Mouse (Mus musculus) macrophage (primary cell): Measurements from ENCODE around the gene Bola2. TPM values are rescaled to one million over a fixed set of nuclear protein-coding genes. Genes with fewer than 3 reads are reported as not detected.
"Not testable (repeated sequence)": the region's sequence is repeated elsewhere in the genome, so short reads cannot be mapped to it uniquely, and the experiment has no call there.

Experiments used
- H3K27ac ChIP-seq: fragments of 350-480 bp; formaldehyde crosslinking; 2 replicates; pipeline ENCODE4 v1.9.0; 2021
- H3K36me3 ChIP-seq: fragments of 350-480 bp; formaldehyde crosslinking; 2 replicates; pipeline ENCODE4 v1.9.0; 2021; ENCODE audit errors: inconsistent target
- H3K4me3 ChIP-seq: fragments of 350-480 bp; formaldehyde crosslinking; 2 replicates; pipeline ENCODE4 v1.9.0; 2021; ENCODE audit errors: inconsistent target
- H3K79me2 ChIP-seq: fragments of 350-480 bp; formaldehyde crosslinking; 2 replicates; pipeline ENCODE4 v1.9.0; 2021; ENCODE audit errors: inconsistent target
- WGBS: methylation state at CpG from one replicate; pipeline ENCODE4 v1.1.7; 2026; ENCODE audit warnings: inconsistent platforms; ENCODE audit not compliant: missing documents; 5-methylcytosine and 5-hydroxymethylcytosine counted together
- polyA plus RNA-seq: library from polyadenylated mRNA; stranded (reverse); fragments of 250-400 nt; gene quantifications from 3 replicates; pipeline ENCODE4 v1.2.4, GENCODE M21; 2018; ENCODE audit warnings: inconsistent platforms

The Bola2 gene
- polyA plus RNA-seq, 1 experiment from 2014 or later: 42.4 TPM

DNA sequence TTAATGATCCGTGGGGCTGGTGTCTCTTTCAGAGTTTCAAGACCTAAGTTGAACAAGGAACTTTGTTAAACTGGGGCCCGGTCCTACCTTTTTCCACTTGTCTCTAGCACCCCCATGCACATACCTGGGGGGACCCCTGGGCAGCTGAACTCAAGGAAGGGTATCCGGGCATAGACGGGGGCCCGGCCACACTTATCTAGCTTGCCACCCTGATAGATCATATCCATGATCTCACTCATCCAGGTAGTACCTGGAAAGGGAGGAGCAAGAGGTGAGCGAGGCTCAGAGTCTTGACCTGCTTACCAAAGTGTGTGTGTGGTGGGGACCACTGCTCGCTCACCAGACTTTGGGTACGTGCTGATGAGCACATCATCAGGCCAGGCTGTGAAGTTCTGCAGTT, 20.1 kb upstream of the Bola2 start:
- H3K36me3 ChIP-seq: peaks cover 16% of the 10 kb centered on the region; the same call in 1 of the 2 replicates
- no peaks in the 10 kb centered on the region for H3K79me2 ChIP-seq
- H3K4me3 ChIP-seq: no peak overlapping the region
- 94% methylated on average over 8 of the region's 8 CpGs for WGBS
- no peak overlapping the region for H3K27ac ChIP-seq

DNA sequence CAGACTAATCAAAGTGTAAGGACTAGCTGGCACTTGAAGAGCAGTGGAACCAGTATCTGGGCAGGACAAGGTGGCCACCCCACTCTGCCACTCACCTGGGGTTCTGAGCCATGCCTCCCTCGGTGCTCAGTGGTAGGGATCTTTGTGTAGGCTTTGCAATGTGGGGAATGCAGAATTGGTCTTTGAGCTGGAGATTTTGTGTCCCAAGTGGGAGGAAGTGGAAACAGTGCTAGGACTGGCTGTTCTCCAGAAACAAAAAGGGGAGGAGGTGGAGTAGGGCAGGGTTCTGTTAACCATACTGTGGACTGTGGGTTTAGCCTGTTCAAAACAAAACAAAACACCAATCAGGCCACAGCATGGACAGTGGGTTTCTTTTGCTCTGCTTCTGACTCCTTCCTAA, 19.0 kb upstream of the Bola2 start, which contains the start of gene Sult1a1:
Gene Sult1a1, minus strand, starts transcription at position 226 of the 400 bp plus-strand sequence.
- H3K27ac ChIP-seq: no peak within 1 kb of the TSS
- peaks cover 16% of the 10 kb centered on the region; the same call in 1 of the 2 replicates for H3K36me3 ChIP-seq

DNA sequence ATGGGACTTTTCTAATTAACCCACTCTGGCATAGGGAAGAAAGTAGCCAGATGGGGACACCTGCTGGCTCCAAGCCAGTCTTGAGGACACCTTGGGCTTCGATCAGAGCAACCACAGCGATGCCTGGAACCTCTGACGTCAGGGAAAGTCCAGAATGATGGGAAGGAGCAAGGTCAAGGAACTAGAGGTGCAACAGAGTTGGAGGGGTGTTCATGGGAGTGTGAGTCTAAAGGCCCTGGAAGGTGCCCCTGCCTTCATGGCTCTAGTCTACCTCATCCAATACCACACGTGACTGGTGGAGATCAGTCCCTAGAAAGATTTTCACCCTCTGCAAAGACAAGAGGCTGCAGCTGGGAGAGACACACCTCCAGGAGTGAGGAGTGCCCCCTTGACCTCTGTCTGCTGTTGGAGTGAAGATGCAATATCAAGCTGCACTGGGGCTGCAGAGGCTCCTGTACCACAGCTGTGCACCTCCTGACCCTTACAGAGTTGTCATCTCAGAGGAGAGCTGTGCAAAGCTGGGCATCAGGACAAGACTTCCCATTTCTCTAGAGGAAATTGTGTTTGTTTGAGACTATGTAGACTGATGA, 18.5 kb upstream of the Bola2 start:
- H3K36me3 ChIP-seq: peaks cover 13% of the 10 kb centered on the region; the same call in 1 of the 2 replicates
- H3K27ac ChIP-seq: no peak overlapping the region
- 29% methylated on average over 4 of the region's 4 CpGs for WGBS
- no peaks in the 10 kb centered on the region for H3K79me2 ChIP-seq
- no peak overlapping the region for H3K4me3 ChIP-seq

More for the DNA sequence above, 19.0 kb upstream of the Bola2 start, which contains the start of gene Sult1a1:
- no peaks in the 10 kb centered on the region for H3K79me2 ChIP-seq
- H3K4me3 ChIP-seq: no peak within 1 kb of the TSS
- WGBS: 50% methylated on average over 1 of the region's 1 CpGs

DNA sequence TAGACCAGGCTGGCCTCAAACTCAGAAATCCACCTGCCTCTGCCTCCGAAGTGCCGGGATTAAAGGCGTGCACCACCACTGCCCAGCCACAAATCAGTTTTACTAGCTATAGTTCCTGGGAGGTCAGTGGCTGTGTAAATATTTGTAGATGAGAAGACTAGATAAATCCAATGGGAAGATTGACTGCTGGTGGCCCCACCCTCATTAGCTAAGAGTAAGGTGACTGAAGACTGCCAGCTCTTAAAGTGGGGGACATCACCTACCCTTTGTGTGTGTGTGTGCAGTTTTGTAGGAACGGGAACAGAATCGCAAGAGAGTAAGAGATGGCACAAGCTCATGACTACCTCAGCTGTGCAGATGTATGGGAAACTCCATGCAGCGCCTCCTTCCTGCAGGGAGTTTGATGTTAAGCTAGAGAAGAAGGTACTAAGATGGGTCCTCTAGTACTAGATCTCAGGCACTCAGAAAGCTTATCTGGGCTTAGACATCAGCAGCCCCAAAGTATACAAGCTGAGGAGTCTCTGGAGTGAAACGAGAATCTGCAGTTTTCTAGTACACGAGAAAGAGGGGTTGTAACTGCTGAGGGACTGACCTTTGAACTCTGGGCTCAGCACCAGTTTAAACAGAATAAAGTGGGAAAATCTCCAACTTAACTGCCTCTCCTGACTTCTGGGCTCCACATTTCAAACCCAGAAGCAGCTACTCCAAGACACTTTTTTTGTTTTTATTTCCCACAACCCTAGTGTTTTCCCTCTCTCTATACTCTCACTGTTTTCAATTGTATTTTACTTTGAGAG, 16.5 kb upstream of the Bola2 start:
- Histone ChIP-seq H3K27ac (no peak overlapping the region), H3K4me3 (no peak overlapping the region), H3K79me2 (no peaks in the 10 kb centered on the region), H3K36me3 (no peaks in the 10 kb centered on the region)
- 97% methylated on average over 8 of the region's 8 CpGs for WGBS

DNA sequence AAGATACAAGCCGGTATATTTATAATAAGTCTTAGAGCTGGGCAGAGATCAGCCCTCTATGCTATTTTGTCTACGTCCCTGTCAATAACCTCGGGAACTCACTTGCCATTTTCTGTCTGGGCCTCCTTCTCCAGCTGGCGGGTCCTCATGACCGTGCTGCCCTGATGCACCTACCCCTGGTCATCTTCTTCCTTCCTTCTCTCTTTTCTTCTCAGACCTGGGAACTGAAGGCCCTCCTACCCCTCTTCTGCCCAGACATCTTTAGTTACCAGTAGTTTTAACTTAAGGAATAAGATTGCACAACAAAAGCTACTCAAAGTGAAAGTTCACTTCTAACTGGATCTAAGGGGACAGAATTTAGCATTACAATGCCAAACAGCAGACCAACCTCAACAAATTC, 15.5 kb upstream of the Bola2 start:
- H3K4me3 ChIP-seq: no peak overlapping the region
- no peak overlapping the region for H3K27ac ChIP-seq
- H3K79me2 ChIP-seq: no peaks in the 10 kb centered on the region
- WGBS: 70% methylated on average over 5 of the region's 5 CpGs
- H3K36me3 ChIP-seq: no peaks in the 10 kb centered on the region

DNA sequence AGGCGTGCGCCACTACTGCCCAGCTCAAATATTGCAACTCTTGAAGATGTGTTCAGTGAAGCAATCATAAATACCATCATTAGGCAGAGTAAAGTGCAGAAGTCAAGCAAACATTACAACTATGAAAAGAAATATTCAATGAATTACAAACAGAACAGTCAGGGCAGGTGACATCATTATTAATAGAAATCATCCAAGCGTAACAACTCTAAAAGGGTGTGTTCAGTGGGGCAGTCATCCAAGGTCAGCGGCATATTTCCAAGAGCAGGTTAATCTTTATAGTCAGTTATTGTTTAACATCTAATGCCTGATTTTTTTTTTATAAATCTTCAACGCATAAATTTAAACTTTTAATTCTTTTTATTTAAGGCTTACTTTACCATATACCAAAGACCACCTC, 14.0 kb upstream of the Bola2 start:
- no peaks in the 10 kb centered on the region for H3K36me3 ChIP-seq
- H3K27ac ChIP-seq: no peak overlapping the region
- WGBS: 96% methylated on average over 5 of the region's 5 CpGs
- no peak overlapping the region for H3K4me3 ChIP-seq
- H3K79me2 ChIP-seq: no peaks in the 10 kb centered on the region

DNA sequence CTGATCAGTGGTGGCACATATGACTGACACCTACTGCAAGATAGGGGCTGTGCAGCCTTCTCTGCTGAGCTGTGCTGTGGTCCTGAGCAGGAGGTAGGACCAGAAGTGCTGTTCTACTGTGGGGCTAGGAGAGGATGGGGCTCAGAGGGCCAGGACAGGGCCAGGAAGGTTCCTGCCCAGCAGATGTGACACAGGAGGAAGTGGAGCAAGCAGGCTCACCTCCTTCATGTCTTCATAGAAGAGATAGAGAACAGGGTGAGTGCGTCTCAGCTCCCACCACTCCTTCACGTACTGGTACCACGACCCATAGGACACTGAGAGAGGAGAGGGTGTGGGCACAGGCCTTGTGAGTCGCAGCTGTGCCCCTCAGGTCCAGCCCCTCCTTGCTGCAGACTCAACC, 7.0 kb upstream of the Bola2 start:
- not testable (repeated sequence) for H3K27ac ChIP-seq, H3K4me3 ChIP-seq
- WGBS: 77% methylated on average over 3 of the region's 4 CpGs

DNA sequence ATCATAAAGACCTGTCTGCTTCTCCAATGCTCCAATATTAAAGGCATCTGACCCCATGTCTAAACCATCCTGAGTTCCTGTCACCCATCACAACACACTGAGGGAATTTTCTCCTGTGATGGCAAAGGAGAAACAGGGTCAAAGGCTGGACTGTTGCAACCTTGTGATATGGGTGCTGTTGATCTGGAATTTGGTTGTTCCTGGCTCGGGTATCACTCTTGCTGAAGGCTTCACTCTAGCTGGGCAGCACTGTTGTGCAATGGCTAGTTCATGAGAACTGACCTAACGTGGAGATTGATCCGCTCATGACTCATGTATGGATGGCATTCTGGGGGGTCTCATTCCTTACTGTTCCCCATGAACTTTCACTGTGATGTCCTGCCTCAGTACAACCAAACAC, 6.2 kb upstream of the Bola2 start:
- WGBS: 83% methylated on average over 3 of the region's 3 CpGs
- H3K27ac ChIP-seq: no peak overlapping the region
- peaks cover 9% of the 10 kb centered on the region; the same call in 1 of the 2 replicates for H3K79me2 ChIP-seq
- peaks cover 15% of the 10 kb centered on the region; the same call in 1 of the 2 replicates for H3K36me3 ChIP-seq
- no peak overlapping the region for H3K4me3 ChIP-seq

More for the DNA sequence above, 7.0 kb upstream of the Bola2 start:
- peaks cover 15% of the 10 kb centered on the region; the same call in 1 of the 2 replicates for H3K36me3 ChIP-seq
- H3K79me2 ChIP-seq: not testable (repeated sequence)

DNA sequence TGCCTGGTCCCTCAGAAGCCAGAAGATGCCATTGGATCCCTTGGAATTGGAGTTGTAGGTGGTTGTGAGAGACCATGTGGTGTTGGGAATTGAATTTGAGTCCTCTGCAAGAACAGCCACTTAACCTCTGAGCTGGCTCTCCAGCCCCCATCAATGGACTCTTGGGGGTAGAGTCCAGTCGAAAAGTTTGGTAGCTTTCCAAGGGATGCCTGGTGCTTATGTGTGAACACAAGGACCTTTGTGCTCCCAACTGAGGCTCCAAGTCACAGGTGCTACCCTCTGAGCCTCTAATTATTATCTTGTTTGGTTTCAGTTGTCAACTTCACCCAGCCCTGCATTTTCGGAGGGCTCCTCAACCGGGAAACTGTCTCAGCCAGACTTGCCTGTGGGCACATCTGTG, 4.5 kb upstream of the Bola2 start:
- peaks cover 20% of the 10 kb centered on the region for H3K79me2 ChIP-seq
- H3K36me3 ChIP-seq: peaks cover 15% of the 10 kb centered on the region; the same call in 1 of the 2 replicates
- no peak overlapping the region for H3K4me3 ChIP-seq
- no peak overlapping the region for H3K27ac ChIP-seq
- WGBS: 89% methylated on average over 3 of the region's 3 CpGs

DNA sequence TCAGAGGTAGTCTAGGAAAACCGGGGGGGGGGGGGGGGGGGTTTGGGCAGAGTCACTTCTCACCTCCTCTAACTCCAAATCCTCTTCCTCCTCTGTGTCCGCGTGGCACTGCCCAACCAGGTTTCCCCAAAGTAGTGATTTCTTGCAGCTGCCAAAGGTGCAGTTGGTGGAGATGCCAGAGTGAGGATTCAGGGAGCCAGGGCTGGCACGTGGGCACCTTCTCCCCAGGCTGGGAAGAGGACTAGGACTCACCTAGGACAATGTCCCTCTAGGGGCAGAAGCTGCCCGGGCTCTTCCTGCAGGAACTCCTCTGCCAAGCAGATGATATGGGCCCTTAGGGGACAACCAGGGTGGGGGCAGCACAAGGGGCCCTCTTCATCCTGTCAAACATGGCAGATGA, 3.5 kb upstream of the Bola2 start:
- Histone ChIP-seq H3K4me3 (no peak overlapping the region), H3K27ac (no peak overlapping the region), H3K36me3 (peaks cover 15% of the 10 kb centered on the region; the same call in 1 of the 2 replicates), H3K79me2 (peaks cover 29% of the 10 kb centered on the region)
- WGBS: 92% methylated on average over 5 of the region's 5 CpGs

DNA sequence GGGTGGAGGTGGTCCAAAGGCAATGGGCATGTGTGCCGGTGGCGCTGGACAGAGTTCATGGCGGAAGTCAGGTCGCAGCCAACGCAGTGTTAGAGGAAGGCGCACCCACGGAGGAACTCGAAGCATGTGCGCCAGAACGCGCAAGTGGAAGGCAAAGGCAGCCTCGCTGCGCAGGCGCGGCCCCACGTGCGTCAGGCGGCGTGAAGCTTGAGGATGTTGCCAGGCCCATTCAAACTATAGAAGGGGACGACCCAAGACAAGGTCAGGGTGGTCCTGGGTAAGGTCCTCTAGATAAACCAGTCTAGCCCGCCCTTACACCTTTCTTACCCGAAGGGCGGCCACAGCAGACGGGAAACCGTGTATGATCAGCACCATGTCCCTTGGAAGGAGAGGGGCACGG, 2.8 kb upstream of the Bola2 start:
- Histone ChIP-seq H3K27ac (no peak overlapping the region), H3K4me3 (no peak overlapping the region), H3K36me3 (peaks cover 15% of the 10 kb centered on the region; the same call in 1 of the 2 replicates), H3K79me2 (peaks cover 34% of the 10 kb centered on the region)
- WGBS: 86% methylated on average over 23 of the region's 26 CpGs

DNA sequence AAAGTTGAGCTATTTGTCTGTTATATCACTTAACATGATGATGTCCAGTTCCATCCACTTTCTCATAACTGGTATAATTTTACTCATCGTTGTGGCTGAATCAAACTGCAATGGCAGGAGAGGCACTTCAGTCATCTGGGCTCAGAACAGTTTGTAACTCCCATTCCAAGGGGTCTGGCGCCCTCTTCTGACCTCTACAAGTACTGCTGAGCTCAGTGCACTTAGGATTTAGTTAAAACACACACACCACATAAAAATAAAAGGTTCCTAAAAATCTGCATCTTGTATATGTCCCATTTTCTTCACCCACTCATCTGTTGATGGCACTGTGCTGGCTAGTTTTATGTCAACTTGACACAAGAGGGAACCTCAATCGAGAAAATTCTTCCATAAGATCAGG, 1.9 kb upstream of the Bola2 start:
- WGBS: 0% methylated on average over 2 of the region's 3 CpGs
- no peak overlapping the region for H3K27ac ChIP-seq
- H3K79me2 ChIP-seq: peaks cover 40% of the 10 kb centered on the region
- H3K4me3 ChIP-seq: no peak overlapping the region
- H3K36me3 ChIP-seq: peaks cover 15% of the 10 kb centered on the region; the same call in 1 of the 2 replicates

DNA sequence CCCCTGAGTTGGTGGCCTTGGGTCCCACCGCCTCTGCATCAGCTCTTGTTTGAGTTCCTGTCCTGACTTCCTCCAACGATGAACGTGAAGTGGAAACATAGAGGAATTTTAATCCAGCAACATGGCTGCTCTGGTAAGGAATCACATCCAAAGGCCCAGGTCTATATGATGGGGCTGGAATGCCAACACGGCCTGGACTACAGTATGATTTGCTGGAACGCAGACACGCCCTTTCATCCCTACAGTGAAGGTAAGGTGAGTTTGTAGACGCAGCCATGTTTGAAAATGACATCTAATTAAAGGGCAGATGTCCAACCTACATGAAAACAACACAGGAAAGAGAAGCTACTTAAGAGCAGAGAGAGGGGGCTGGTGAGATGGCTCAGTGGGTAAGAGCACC, 1.4 kb upstream of the Bola2 start:
- Histone ChIP-seq H3K4me3 (no peak overlapping the region), H3K36me3 (peaks cover 16% of the 10 kb centered on the region; the same call in 1 of the 2 replicates), H3K27ac (no peak overlapping the region), H3K79me2 (peaks cover 44% of the 10 kb centered on the region)
- WGBS: 79% methylated on average over 7 of the region's 7 CpGs

DNA sequence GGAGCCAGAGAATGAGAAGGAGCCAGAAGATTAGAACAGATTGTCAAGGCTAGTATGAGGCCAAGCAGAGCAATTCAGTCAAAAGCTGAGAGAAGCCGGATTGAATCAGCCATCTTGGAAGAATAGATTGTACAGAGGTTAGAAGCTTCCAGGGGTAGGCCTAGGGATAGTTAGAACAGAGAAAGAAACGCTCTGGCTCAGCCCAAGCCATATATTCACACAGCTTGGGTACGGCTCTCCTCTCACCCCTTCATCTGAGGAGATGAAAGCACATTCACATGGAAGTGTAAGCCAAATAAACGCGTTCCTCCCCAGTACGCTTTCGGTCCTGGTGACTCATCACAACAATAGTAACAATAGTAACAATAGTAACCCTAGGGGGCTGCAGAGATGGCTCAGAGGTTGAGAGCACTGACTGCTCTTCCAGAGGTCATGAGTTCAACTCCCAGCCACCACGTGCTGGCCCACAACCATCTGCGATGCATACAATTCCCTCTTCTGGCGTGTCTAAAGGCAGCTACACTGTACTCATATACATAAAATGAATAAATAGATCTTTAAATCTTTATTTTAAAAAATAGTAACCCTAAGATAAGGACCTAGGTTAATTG, 655 bp upstream of the Bola2 start:
- Histone ChIP-seq H3K4me3 (peak overlapping the region; percentile 87), H3K79me2 (peaks cover 52% of the 10 kb centered on the region), H3K27ac (no peak overlapping the region; the same call in none of the 2 replicates), H3K36me3 (peaks cover 24% of the 10 kb centered on the region)
- 73% methylated on average over 9 of the region's 10 CpGs for WGBS
